ENCODE assay signal across 9 mouse cellular contexts in the genomic region with DNA sequence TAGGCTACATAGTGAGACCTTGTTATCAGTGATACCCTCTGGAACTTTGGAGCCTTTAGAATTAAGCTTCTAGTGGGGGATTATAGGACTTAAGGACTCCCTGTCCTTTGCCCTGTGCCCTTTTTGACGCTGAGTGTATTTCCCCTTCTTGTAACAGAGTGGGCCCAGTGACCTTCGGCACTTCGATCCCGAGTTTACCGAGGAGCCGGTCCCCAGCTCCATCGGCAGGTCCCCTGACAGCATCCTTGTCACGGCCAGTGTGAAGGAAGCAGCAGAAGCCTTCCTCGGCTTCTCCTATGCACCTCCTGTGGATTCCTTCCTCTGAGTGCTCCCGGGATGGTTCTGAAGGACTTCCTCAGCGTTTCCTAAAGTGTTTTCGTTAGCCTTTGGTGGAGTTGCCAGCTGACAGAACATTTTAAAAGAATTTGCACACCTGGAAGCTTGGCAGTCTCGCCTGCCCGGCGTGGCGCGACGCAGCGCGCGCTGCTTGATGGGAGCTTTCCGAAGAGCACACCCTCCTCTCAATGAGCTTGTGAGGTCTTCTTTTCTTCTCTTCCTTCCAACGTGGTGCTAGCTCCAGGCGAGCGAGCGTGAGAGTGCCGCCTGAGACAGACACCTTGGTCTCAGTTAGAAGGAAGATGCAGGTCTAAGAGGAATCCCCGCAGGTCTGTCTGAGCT.
DNase-seq lines count a peak whose midpoint lies in the region; ATAC-seq and TF ChIP-seq lines count a peak whose summit lies in the region.
"Had no signal": no experiment of that assay in that cellular context is flagged by ENCODE, and none has a peak within 500 bp of the region (broad histone marks: within the 10 kb centered on the region; RNA-seq: fewer than 3 reads in every experiment).

No protein-coding gene starts in this region.

- ATAC-seq in forebrain, postnatal 0 days: no peak
- ATAC-seq in forebrain, embryonic 14.5 days: no peak
- ATAC-seq in neural tube, embryonic 12.5 days (ENCODE audit: low FRiP score, low read depth): no peak
- ATAC-seq in stomach, embryonic 15.5 days (ENCODE audit: insufficient read depth, low FRiP score, low read depth): no peak

- peak overlapping the region; percentile 35 for H3K4me2 ChIP-seq in forebrain, postnatal 0 days (ENCODE audit: low read depth)
- no peak overlapping the region for H3K4me2 ChIP-seq in forebrain, embryonic 14.5 days (ENCODE audit: low read length)
- H3K4me2 ChIP-seq in neural tube, embryonic 12.5 days (replicated peaks): 0 out of 2 replicates have a peak overlapping the region, but pooled peaks have one; percentile 9
- H3K4me2 ChIP-seq in stomach, embryonic 15.5 days: peak overlapping the region; percentile 25

- no peaks in the 10 kb centered on the region for H3K9me3 ChIP-seq in forebrain, postnatal 0 days (ENCODE audit: low read length)
- no peaks in the 10 kb centered on the region for H3K9me3 ChIP-seq in forebrain, embryonic 14.5 days (replicated peaks; ENCODE audit: control insufficient read depth, low read length)
- no peaks in the 10 kb centered on the region for H3K9me3 ChIP-seq in neural tube, embryonic 12.5 days
- no peaks in the 10 kb centered on the region for H3K9me3 ChIP-seq in stomach, embryonic 15.5 days

- peaks cover 28% of the 10 kb centered on the region for H3K36me3 ChIP-seq in forebrain, postnatal 0 days (ENCODE audit: insufficient read depth)
- peaks cover 6% of the 10 kb centered on the region; the same call in 1 of the 2 replicates for H3K36me3 ChIP-seq in forebrain, embryonic 14.5 days (ENCODE audit: control insufficient read depth, insufficient read depth, low read length)
- peaks cover 19% of the 10 kb centered on the region; the same call in 1 of the 2 replicates for H3K36me3 ChIP-seq in neural tube, embryonic 12.5 days
- 0 out of 2 replicates have a peak, but pooled peaks cover 3% of the 10 kb centered on the region for H3K36me3 ChIP-seq in stomach, embryonic 15.5 days

- no peak for TF ChIP-seq CTCF in forebrain, postnatal 0 days (IDR thresholded peaks at IDR 0.05; ENCODE audit: low read depth)

- H3K4me1 ChIP-seq in forebrain, postnatal 0 days (ENCODE audit: insufficient read depth): no peaks in the 10 kb centered on the region
- 0 out of 2 replicates have a peak, but pooled peaks cover 3% of the 10 kb centered on the region for H3K4me1 ChIP-seq in forebrain, embryonic 14.5 days (ENCODE audit: control insufficient read depth, insufficient read depth, low read length)
- no peaks in the 10 kb centered on the region for H3K4me1 ChIP-seq in neural tube, embryonic 12.5 days
- peaks cover 10% of the 10 kb centered on the region; the same call in 1 of the 2 replicates for H3K4me1 ChIP-seq in stomach, embryonic 15.5 days

- H3K4me3 ChIP-seq in forebrain, postnatal 0 days (ENCODE audit: low read depth, low read length): no peak overlapping the region
- no peak overlapping the region for H3K4me3 ChIP-seq in forebrain, embryonic 14.5 days (ENCODE audit: low read depth, low read length)
- no peak overlapping the region for H3K4me3 ChIP-seq in neural tube, embryonic 12.5 days
- peak overlapping the region; percentile 13; the same call in 1 of the 2 replicates for H3K4me3 ChIP-seq in stomach, embryonic 15.5 days (replicated peaks)

- H3K27me3 ChIP-seq in forebrain, postnatal 0 days (ENCODE audit: insufficient read depth, low read length): no peaks in the 10 kb centered on the region
- no peaks in the 10 kb centered on the region for H3K27me3 ChIP-seq in forebrain, embryonic 14.5 days (replicated peaks; ENCODE audit: control insufficient read depth, insufficient read depth, low read length)
- no peaks in the 10 kb centered on the region for H3K27me3 ChIP-seq in neural tube, embryonic 12.5 days (replicated peaks)
- H3K27me3 ChIP-seq in stomach, embryonic 15.5 days (replicated peaks): no peaks in the 10 kb centered on the region

- no peak overlapping the region for H3K27ac ChIP-seq in forebrain, postnatal 0 days (ENCODE audit: low read depth, low read length)
- no peak overlapping the region for H3K27ac ChIP-seq in forebrain, embryonic 14.5 days (ENCODE audit: low read depth, low read length)
- H3K27ac ChIP-seq in neural tube, embryonic 12.5 days: no peak overlapping the region
- H3K27ac ChIP-seq in stomach, embryonic 15.5 days: no peak overlapping the region

- no peak for DNase-seq in forebrain, postnatal 0 days
- no peak for DNase-seq in forebrain, embryonic 14.5 days (ENCODE audit: low spot score)
- no peak for DNase-seq in neural tube, embryonic 10.5 days (ENCODE audit: extremely low spot score, low spot score)
- peak; percentile 21 for DNase-seq in kidney, postnatal 10 days
- no peak for DNase-seq in retina, embryonic 14.5 days (ENCODE audit: low spot score)
- no peak for DNase-seq in yolk sac, embryonic 10.5 days (ENCODE audit: low spot score)
- DNase-seq: cerebellum, adult 8-10 months had no signal

- 81% methylated on average over 28 of the region's 28 CpGs for WGBS in forebrain, postnatal 0 days
- 84% methylated on average over 28 of the region's 28 CpGs for WGBS in forebrain, embryonic 14.5 days
- 86% methylated on average over 28 of the region's 28 CpGs for WGBS in neural tube, embryonic 12.5 days
- WGBS in stomach, embryonic 15.5 days: 81% methylated on average over 28 of the region's 28 CpGs

- H3K9ac ChIP-seq in forebrain, postnatal 0 days: no peak overlapping the region
- H3K9ac ChIP-seq in forebrain, embryonic 14.5 days (ENCODE audit: low read length): no peak overlapping the region
- H3K9ac ChIP-seq in neural tube, embryonic 12.5 days: no peak overlapping the region
- H3K9ac ChIP-seq in stomach, embryonic 15.5 days: no peak overlapping the region
